Mouse (Mus musculus): Measurements from ENCODE around the gene Morn1. TPM values are rescaled to one million over a fixed set of nuclear protein-coding genes. Genes with fewer than 3 reads are reported as not detected.

Morn1 gene
- total RNA-seq, 2 experiments from 2014 or later = 12.1 to 12.9 TPM

DNA sequence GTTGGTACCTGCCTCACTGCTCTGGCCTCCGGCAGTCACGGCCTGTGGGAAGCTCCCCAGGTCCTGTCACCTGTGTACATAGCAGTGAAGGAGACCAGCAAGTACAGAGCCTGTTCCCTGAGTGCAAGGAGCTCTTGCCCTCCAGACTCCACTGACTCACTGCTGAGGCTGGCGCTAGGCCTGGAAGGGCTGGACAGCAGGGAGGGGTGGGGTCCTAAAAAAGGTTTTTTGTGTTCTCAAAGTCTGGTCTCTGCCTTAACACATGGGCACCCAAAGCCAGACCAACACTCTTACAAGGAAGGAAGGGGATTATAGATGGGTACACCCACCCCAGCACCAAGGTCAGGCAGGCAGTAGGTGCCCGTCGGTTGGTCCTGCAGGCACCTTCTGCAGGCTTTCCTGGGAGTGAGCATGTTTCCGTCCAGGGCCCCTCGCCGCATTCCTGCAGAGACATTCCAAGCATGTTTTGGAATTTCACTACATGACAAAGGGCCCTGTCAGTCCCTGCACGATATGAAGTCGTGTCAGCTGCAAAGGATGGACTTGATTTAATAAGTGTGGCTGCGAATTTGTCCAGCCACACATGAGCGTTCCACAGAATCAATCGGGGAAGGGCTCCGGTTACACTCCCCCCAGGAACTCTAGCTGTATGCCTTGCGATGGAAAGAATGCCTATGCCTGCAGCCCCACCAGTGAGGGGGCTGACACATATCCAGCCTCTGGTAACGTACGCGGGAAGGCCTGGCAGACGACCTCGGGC, 47.5 kb downstream of the Morn1 start:
- no peak for DNase-seq (ENCODE audit: low spot score in 2 of 2)
- intact Hi-C loops (cut with DNase I) = no loop called here

DNA sequence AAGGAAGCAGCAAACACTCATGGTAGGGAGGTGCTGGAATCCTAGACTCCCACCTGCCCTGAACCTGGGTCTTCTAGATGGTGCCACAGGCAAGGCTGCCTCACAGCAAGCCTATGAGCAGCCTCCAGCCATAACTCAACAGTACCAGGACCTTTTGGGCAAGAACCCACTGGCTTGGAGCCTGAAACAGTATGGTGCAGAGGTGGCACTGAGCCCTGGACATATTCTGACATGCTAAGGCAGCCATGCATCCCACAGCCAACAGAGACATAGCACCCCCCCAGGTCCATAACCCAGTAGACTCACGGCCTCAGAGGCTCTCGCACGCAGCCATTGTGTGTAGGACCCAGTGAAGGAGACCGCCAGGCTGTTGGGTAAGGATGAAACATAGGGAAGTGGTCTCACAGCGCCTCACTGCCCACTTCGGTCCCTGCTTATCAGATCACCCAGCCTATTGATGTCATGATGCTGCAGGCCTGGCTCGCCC, 48.4 kb downstream of the Morn1 start:
- intact Hi-C loops (cut with DNase I) = no loop called here
- no peak for DNase-seq (ENCODE audit: low spot score in 2 of 2)

- no peak for DNase-seq (ENCODE audit: low spot score in 2 of 2)
- intact Hi-C loops (cut with DNase I) = no loop called here
Observed at GRCm38 (mm10) chr4:155135909-155136585, 49.7 kb downstream of the Morn1 start.

DNA sequence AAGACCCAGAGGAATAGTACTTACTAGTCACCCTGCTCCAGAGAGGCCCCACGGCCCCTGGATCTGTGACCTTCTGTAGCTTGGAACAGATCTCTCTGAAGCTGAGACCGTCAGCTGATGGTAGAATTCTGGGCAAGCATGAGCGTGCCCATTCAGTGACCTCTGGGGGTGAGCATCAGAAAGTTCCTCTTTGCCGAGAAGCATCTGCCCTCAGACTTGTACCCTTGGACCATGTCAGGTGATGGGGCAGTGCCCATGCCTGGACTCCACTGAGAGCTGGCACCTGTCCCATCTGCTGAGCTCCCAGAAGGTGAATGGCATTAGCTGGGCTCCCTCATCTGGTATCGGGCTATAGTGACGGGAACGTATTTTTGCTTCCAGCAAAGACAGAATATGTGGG, 51.5 kb downstream of the Morn1 start:
- intact Hi-C loops (cut with DNase I) = no loop called here
- DNase-seq (ENCODE audit: low spot score in 2 of 2) = no peak

DNA sequence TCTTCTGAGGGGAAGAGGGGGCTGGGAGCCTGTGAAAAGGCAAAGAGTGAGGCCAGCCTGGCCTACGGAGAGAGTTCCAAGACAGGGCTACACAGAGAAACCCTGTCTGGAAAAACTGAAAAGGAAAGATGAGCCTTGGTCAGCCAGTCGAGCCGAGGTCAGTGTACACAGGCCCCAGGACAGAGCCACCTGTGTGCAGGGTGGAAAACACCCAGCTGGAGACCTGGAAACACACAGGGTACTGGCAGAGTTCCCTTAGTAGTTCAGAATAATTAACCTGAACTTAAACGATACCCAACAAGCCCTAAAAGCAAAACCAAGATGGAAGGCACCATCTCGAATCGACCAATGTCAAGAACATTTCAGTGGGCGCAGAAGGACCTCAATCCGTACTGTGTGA, 52.1 kb downstream of the Morn1 start:
- DNase-seq (ENCODE audit: low spot score in 2 of 2) = no peak
- intact Hi-C loops (cut with DNase I) = no loop called here

DNA sequence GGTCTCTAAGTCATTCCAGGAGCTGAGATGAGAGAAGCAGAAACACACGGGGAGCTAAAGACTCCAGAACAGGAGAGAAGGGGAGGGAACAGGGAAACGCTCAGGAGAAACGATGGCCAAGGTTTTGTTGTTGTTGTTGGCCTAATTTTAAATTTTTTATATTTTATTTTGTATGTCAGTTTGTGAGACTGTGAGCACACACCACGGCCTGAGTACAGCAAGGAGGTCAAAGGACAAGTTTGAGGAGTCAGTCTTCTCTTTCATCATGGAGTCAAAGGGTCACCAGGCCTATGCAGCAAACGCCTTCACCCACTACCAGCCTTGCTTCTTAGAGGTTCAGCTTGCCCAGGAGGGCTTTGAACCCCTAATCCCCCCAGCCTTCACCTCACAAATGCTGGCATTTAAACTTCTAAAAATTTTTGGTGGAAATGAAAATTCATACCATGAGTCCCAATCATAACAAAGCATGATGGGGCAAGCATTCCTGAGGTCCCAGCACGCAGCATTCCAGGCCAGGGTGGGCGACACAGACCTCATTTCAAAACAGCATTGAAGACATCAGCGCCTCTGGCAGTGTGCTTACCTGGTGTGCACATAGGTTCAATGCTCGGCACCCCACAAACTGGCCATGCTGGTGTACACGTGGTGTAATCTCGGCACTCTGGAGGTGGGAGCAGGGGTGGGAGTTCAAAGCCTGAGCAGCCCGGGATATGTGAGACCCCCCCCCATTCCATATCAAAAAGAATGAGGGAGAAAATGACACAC, 53.1 kb downstream of the Morn1 start:
- DNase-seq (ENCODE audit: low spot score in 2 of 2) = no peak
- intact Hi-C loops (cut with DNase I) = no loop called here

DNA sequence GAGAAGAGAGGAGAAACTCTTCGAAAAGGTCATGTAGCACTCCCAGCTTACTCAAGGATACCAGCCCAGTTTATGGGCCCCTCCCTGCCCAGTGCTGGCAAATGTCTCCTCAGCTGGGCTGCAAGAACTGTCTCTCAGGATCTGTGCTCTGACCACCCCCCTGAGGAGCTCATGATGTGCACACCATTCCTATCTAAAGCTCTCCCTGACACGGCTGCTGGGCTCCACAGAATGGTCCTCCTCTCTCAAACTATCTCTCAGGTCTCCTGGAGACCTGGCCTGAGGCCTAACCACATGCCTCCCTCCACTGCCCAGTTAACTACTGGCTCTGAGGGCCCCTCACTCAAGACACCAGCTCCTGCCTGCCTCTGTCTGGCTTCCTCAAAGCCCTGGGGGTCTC, 53.8 kb downstream of the Morn1 start:
- DNase-seq (ENCODE audit: low spot score in 2 of 2) = no peak
- intact Hi-C loops (cut with DNase I) = no loop called here

- intact Hi-C loops (cut with DNase I) = no loop called here
- DNase-seq (ENCODE audit: low spot score in 2 of 2) = no peak
Observed at GRCm38 (mm10) chr4:155140795-155141265, 54.5 kb downstream of the Morn1 start.

DNA sequence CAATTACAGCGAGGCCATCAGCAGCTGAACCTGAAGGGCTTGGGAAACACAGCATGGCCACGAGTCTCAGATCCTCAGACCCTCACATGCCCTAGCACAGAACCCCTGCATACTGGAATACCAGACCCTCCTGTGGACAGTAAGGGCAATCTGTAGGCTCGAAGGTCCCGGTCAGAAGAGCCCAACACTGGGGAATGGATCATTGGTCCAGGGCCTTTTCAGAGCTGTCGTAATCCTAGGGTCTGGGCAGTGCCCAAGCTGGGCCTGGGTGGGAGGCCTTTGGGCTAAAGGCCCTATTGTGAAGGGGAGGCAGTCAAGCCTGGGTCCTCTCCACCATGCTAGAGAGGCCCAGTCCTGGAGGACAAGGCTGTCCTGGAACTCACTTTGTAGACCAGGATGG, 56.5 kb downstream of the Morn1 start:
- intact Hi-C loops (cut with DNase I) = no loop called here
- DNase-seq (ENCODE audit: low spot score in 2 of 2) = no peak

- DNase-seq (ENCODE audit: low spot score in 2 of 2) = no peak
- intact Hi-C loops (cut with DNase I) = no loop called here
Observed at GRCm38 (mm10) chr4:155143411-155143810, 57.0 kb downstream of the Morn1 start.

GRCm38 (mm10) chr4:155143871-155144502, 57.6 kb downstream of the Morn1 start:
- intact Hi-C loops (cut with DNase I) = no loop called here
- DNase-seq (ENCODE audit: low spot score in 2 of 2) = peak; percentile 62 to 75

DNA sequence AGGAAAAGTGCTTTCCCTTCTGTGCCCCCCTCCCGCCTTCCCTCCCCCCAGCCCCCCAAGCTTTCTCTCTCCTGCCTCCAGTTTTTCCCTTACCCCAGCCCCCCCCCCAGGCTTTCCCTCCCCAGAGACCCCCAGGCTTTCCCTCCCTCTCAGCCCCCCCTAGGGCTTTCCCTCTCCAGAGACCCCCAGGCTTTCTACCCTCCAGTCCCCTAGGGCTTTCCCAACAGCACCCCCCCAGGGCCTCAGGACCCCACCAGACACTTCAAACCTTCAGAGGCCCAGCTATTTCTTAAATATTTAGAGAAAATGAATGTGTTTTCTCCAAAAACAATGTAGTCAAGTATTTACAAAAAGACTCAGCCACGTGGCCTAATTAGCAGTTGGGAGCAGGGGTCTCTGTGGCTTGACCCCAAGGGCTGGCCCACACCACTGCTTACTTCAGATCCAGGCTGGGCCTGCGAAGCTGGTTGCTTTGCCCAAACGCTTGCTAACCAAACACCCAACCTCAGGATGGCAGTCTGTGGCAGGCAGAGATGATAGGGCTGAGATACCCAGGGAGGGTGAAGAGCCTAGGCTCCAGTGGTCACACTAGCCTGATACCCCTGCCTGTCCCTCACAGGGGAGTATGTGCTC, 58.3 kb downstream of the Morn1 start:
- intact Hi-C loops (cut with DNase I) = loop anchor here (5.0 kb wide), 1 partner anchor 103 kb away; the partner anchor contains the start of gene Faap20
- DNase-seq (ENCODE audit: low spot score in 2 of 2) = no peak

GRCm38 (mm10) chr4:155146107-155146823, 59.9 kb downstream of the Morn1 start:
- DNase-seq (ENCODE audit: low spot score in 2 of 2) = no peak
- intact Hi-C loops (cut with DNase I) = loop anchor here (5.0 kb wide), 1 partner anchor 101 kb away; the partner anchor contains the start of gene Faap20

- DNase-seq (ENCODE audit: low spot score in 2 of 2) = no peak
- intact Hi-C loops (cut with DNase I) = loop anchor here (5.0 kb wide), 1 partner anchor 99 kb away; the partner anchor contains the start of gene Faap20
Observed at GRCm38 (mm10) chr4:155148453-155148852, 62.1 kb downstream of the Morn1 start.

DNA sequence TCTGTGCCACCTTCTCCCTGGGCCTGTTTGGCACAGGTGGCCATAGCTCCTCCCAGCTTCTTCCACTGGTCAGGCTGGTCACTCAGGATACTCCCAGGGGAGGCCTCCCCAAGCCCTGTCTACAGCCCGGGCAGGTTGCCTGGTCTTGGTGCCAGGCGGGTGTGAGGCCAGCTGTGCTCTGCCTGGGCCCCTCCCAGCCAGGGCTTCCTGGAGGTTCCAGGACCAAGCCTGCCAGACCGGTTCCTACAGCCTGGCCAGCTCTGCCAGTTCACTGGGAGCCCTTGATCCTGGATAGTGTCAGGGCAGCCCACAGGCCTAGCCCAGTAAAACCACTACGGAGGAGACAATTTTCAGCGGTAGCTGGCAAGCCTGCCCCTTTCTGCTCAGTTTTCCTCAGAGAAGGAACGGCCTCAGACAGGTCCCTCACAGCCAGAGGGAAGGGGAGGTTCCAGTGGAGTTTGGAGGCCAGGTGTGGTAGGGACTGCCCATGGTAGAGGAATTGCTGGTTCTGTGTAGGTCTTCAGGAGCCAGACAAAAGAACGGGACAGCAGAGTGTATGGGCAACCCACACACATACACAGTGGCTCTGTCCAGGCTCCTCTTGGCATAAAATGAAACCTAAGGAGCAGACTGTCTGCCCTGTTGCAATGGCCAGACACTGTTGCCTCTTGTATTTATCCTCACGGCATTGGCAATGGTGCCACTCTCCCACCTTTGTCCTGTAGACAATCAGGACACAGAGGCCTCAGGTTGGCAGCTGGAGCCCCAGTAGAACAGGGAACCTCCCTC, 62.7 kb downstream of the Morn1 start:
- intact Hi-C loops (cut with DNase I) = loop anchor here (5.0 kb wide), 1 partner anchor 98 kb away; the partner anchor contains the start of gene Faap20
- DNase-seq (ENCODE audit: low spot score in 2 of 2) = no peak

DNA sequence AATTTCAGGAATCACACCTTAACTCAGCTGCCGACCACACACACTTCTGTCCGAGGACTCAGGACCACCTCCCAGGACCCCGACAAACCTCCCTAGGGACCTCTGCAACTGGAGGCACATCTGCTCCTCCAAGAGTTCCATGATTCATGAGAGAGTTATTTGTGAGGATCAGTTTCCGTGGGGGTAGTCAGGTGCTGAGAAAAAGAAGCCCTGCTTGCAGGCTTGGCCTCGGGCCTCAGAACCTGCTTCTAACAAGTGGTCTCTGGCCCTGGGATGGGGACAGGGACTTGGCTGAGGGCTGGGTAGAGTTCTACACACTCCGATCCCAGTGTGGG, 63.5 kb downstream of the Morn1 start:
- intact Hi-C loops (cut with DNase I) = loop anchor here (5.0 kb wide), 1 partner anchor 97 kb away; the partner anchor contains the start of gene Faap20
- no peak for DNase-seq (ENCODE audit: low spot score in 2 of 2)

DNA sequence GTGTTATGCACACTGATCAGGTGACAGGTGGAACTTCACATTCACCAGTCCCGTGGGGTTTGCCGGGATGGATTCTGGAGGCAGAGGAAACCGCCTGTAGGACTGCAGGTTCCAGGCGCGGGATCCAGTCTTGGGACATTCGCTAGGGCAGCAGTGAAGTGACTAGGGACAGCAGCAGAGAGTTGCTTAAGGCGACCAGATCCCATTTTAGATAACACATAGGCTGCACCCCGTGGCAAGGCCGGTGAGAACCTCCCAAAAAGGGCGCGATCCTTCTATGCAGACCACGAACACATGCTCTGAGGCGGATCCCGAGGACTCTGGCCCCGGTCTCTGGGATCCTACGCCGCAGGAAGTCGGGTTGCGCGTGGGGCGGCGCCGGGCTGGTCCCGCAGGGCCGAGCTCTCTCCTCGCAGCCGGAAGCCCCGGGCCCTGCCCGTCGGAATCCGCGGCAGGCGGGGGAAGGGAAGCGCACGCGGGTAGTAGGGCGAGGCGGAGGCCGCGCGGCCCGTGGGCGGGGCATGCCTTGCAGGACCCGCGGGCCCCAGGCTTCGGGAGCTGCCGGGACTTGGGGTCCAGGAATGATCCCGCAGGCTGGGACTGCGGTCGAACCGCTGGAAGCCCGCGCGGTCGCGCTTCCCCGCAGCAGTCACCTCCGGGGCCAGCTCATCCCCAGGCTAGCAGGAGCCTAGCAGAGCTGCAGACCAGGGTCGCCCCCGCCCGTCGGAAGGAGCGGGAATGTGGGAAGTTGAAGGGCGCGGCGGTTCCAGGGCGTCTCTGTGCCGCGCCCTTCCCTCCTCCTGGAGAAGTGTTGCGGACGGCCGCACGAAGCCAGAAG, 64.1 kb downstream of the Morn1 start:
- intact Hi-C loops (cut with DNase I) = no loop called here
- DNase-seq (ENCODE audit: low spot score in 2 of 2) = peak; percentile 65 to 67

All from left cerebral cortex, postnatal 14 days (tissue).